Mouse (Mus musculus) G1E (cell line): ENCODE measurements around the gene Trmt11.

Source experiments
- CTCF ChIP-seq: IDR thresholded peaks from 2 replicates; pipeline ENCODE4 v1.5.1; 2012; ENCODE audit warnings: low read depth, low read length, inconsistent platforms, mixed read lengths
- GATA1 ChIP-seq: IDR thresholded peaks from 2 replicates; pipeline ENCODE4 v1.6.1; 2012; ENCODE audit warnings: borderline replicate concordance, low read length, inconsistent platforms, mixed read lengths
- GATA2 ChIP-seq: IDR thresholded peaks from 2 replicates; pipeline ENCODE4 v1.6.1; 2012; ENCODE audit warnings: low read depth, low read length, inconsistent platforms, borderline replicate concordance
- POLR2AphosphoS5 ChIP-seq: IDR thresholded peaks from 2 replicates; pipeline ENCODE4 v1.6.1; 2012; ENCODE audit warnings: low read depth, low read length, inconsistent platforms; ENCODE audit not compliant: insufficient replicate concordance
- TAL1 ChIP-seq: conservative IDR thresholded peaks from 2 replicates; pipeline ENCODE4 v1.6.1; 2012; ENCODE audit warnings: low read depth, low read length, inconsistent platforms, mixed read lengths

- TF ChIP-seq CTCF, result no peak
- TF ChIP-seq TAL1, result no peak
- TF ChIP-seq POLR2AphosphoS5, result no peak
- no peak for TF ChIP-seq GATA2
- TF ChIP-seq GATA1, result no peak
These were observed 48.2 kb downstream of the Trmt11 start for GRCm38 (mm10) chr10:30552377-30552776.
